Mouse (Mus musculus) midbrain, embryonic 13.5 days (tissue): Measurements from ENCODE around the gene Mylk. TPM values are rescaled to one million over a fixed set of nuclear protein-coding genes. Genes with fewer than 3 reads are reported as not detected.

Experiments
- ATAC-seq: fragments of 200-750 bp; cut with Nextera tagmentation; 2 replicates; pipeline ENCODE4 v1.8.0; 2017; ENCODE audit warnings: mild to moderate bottlenecking, moderate TSS enrichment, moderate library complexity
- H3K27ac ChIP-seq: fragments of 300-500 bp; sonication (generic); 2 replicates; pipeline ENCODE4 v1.5.1; 2015; ENCODE audit warnings: inconsistent platforms, mild to moderate bottlenecking, moderate library complexity
- H3K27me3 ChIP-seq: fragments of 300-500 bp; sonication (generic); 2 replicates; pipeline ENCODE4 v1.6.1; 2015; ENCODE audit warnings: mild to moderate bottlenecking, inconsistent platforms
- H3K36me3 ChIP-seq: fragments of 300-500 bp; sonication (generic); 2 replicates; pipeline ENCODE4 v1.6.1; 2015; ENCODE audit warnings: mild to moderate bottlenecking, inconsistent platforms
- H3K4me1 ChIP-seq: fragments of 300-500 bp; sonication (generic); replicated peaks from 2 replicates; pipeline ENCODE4 v1.6.1; 2015; ENCODE audit warnings: inconsistent platforms
- H3K4me2 ChIP-seq: fragments of 300-500 bp; sonication (generic); replicated peaks from 2 replicates; pipeline ENCODE4 v1.6.1; 2015; ENCODE audit warnings: moderate library complexity, mild to moderate bottlenecking, inconsistent platforms
- H3K4me3 ChIP-seq: fragments of 300-500 bp; sonication (generic); replicated peaks from 2 replicates; pipeline ENCODE4 v1.5.1; 2015; ENCODE audit warnings: mild to moderate bottlenecking, inconsistent platforms
- H3K9ac ChIP-seq: fragments of 300-500 bp; sonication (generic); replicated peaks from 2 replicates; pipeline ENCODE4 v1.6.1; 2015; ENCODE audit warnings: mild to moderate bottlenecking, inconsistent platforms
- H3K9me3 ChIP-seq: fragments of 300-500 bp; sonication (generic); 2 replicates; pipeline ENCODE4 v1.6.1; 2016; ENCODE audit warnings: mild to moderate bottlenecking, inconsistent platforms
- WGBS: fragments of 180-500 bp; shearing (Covaris S2); methylation state at CpG from one replicate; pipeline ENCODE4 v1.1.7; 2015; 5-methylcytosine and 5-hydroxymethylcytosine counted together
- polyA plus RNA-seq: library from polyadenylated mRNA; unstranded; fragments of >200 nt; fragmentation: Nextera tagmentation; extraction: Ambion mirVana; gene quantifications from 2 replicates; pipeline ENCODE4 v1.2.1, GENCODE M21; 2015

Gene Mylk
- polyA plus RNA-seq, 1 experiment from 2014 or later, result 3.7 TPM

GRCm38 (mm10) chr16:34999016-34999415 lies 254.0 kb downstream of the Mylk start:
- ATAC-seq, result no peak
- H3K27me3 ChIP-seq, result peaks cover 3% of the 10 kb centered on the region; the same call in 1 of the 2 replicates
- no peak overlapping the region for H3K9ac ChIP-seq
- peaks cover 10% of the 10 kb centered on the region for H3K4me1 ChIP-seq
- no peak overlapping the region for H3K4me3 ChIP-seq
- no peak overlapping the region for H3K27ac ChIP-seq
- H3K36me3 ChIP-seq, result no peaks in the 10 kb centered on the region
- no peaks in the 10 kb centered on the region for H3K9me3 ChIP-seq
- H3K4me2 ChIP-seq, result no peak overlapping the region
- 70% methylated on average over 3 of the region's 3 CpGs for WGBS

- Histone ChIP-seq H3K4me3 (no peak overlapping the region), H3K9me3 (no peaks in the 10 kb centered on the region), H3K36me3 (no peaks in the 10 kb centered on the region), H3K4me2 (no peak overlapping the region), H3K27me3 (peaks cover 3% of the 10 kb centered on the region; the same call in 1 of the 2 replicates), H3K4me1 (peaks cover 10% of the 10 kb centered on the region), H3K27ac (no peak overlapping the region), H3K9ac (no peak overlapping the region)
- no peak for ATAC-seq
- WGBS, result 52% methylated on average over 11 of the region's 11 CpGs
Measured at GRCm38 (mm10) chr16:34999986-35000385, 255.0 kb downstream of the Mylk start.

GRCm38 (mm10) chr16:35000923-35001560 lies 256.0 kb downstream of the Mylk start:
- no peaks in the 10 kb centered on the region for H3K36me3 ChIP-seq
- H3K27ac ChIP-seq, result no peak overlapping the region
- peak overlapping the region; percentile 38 for H3K4me2 ChIP-seq
- 0 out of 2 replicates have a peak overlapping the region, but pooled peaks have one; percentile 13 for H3K4me3 ChIP-seq
- WGBS, result 6% methylated on average over 10 of the region's 10 CpGs
- H3K9ac ChIP-seq, result no peak overlapping the region; the same call in 1 of the 2 replicates
- no peaks in the 10 kb centered on the region for H3K9me3 ChIP-seq
- peaks cover 10% of the 10 kb centered on the region for H3K4me1 ChIP-seq
- peaks cover 3% of the 10 kb centered on the region; the same call in 1 of the 2 replicates for H3K27me3 ChIP-seq
- ATAC-seq, result no peak

- Histone ChIP-seq H3K4me3 (no peak overlapping the region), H3K36me3 (no peaks in the 10 kb centered on the region), H3K27ac (no peak overlapping the region), H3K4me1 (peaks cover 10% of the 10 kb centered on the region), H3K9me3 (no peaks in the 10 kb centered on the region), H3K9ac (no peak overlapping the region), H3K27me3 (peaks cover 3% of the 10 kb centered on the region; the same call in 1 of the 2 replicates), H3K4me2 (no peak overlapping the region)
- 76% methylated on average over 5 of the region's 5 CpGs for WGBS
- no peak for ATAC-seq
Measured at GRCm38 (mm10) chr16:35004356-35004755, 259.3 kb downstream of the Mylk start.

GRCm38 (mm10) chr16:35004756-35005155 lies 259.7 kb downstream of the Mylk start:
- Histone ChIP-seq H3K4me2 (no peak overlapping the region), H3K4me3 (no peak overlapping the region), H3K9ac (no peak overlapping the region), H3K36me3 (no peaks in the 10 kb centered on the region), H3K27me3 (peaks cover 3% of the 10 kb centered on the region; the same call in 1 of the 2 replicates), H3K27ac (no peak overlapping the region), H3K9me3 (no peaks in the 10 kb centered on the region), H3K4me1 (peaks cover 10% of the 10 kb centered on the region)
- no peak for ATAC-seq
- WGBS, result 81% methylated on average over 2 of the region's 2 CpGs

GRCm38 (mm10) chr16:35006251-35006650 lies 261.2 kb downstream of the Mylk start:
- no peak for ATAC-seq
- peaks cover 3% of the 10 kb centered on the region for H3K4me1 ChIP-seq
- no peaks in the 10 kb centered on the region for H3K36me3 ChIP-seq
- no peak overlapping the region for H3K4me3 ChIP-seq
- H3K4me2 ChIP-seq, result no peak overlapping the region
- no peaks in the 10 kb centered on the region for H3K27me3 ChIP-seq
- H3K27ac ChIP-seq, result no peak overlapping the region
- no peaks in the 10 kb centered on the region for H3K9me3 ChIP-seq
- H3K9ac ChIP-seq, result no peak overlapping the region
- WGBS, result 91% methylated on average over 5 of the region's 5 CpGs

- WGBS, result 65% methylated on average over 1 of the region's 1 CpGs
- no peak for ATAC-seq
- H3K27ac ChIP-seq, result no peak overlapping the region
- H3K36me3 ChIP-seq, result no peaks in the 10 kb centered on the region
- no peaks in the 10 kb centered on the region for H3K9me3 ChIP-seq
- H3K4me3 ChIP-seq, result no peak overlapping the region
- H3K9ac ChIP-seq, result no peak overlapping the region
- H3K4me2 ChIP-seq, result no peak overlapping the region
- H3K27me3 ChIP-seq, result no peaks in the 10 kb centered on the region
- no peaks in the 10 kb centered on the region for H3K4me1 ChIP-seq
Measured at GRCm38 (mm10) chr16:35007361-35007760, 262.4 kb downstream of the Mylk start.

- H3K4me3 ChIP-seq, result no peak overlapping the region
- no peaks in the 10 kb centered on the region for H3K36me3 ChIP-seq
- H3K4me1 ChIP-seq, result no peaks in the 10 kb centered on the region
- no peak overlapping the region for H3K27ac ChIP-seq
- no peaks in the 10 kb centered on the region for H3K27me3 ChIP-seq
- no peak for ATAC-seq
- H3K9ac ChIP-seq, result no peak overlapping the region
- no peak overlapping the region for H3K4me2 ChIP-seq
- no peaks in the 10 kb centered on the region for H3K9me3 ChIP-seq
Measured at GRCm38 (mm10) chr16:35008447-35008846, 263.4 kb downstream of the Mylk start.

GRCm38 (mm10) chr16:35013501-35013900 lies 268.5 kb downstream of the Mylk start:
- Histone ChIP-seq H3K9me3 (no peaks in the 10 kb centered on the region), H3K4me2 (no peak overlapping the region), H3K27me3 (peaks cover 22% of the 10 kb centered on the region; the same call in 1 of the 2 replicates), H3K4me1 (no peaks in the 10 kb centered on the region), H3K36me3 (no peaks in the 10 kb centered on the region), H3K9ac (no peak overlapping the region), H3K27ac (no peak overlapping the region), H3K4me3 (no peak overlapping the region)
- 88% methylated on average over 2 of the region's 2 CpGs for WGBS
- no peak for ATAC-seq

- Histone ChIP-seq H3K4me3 (no peak overlapping the region), H3K4me1 (no peaks in the 10 kb centered on the region), H3K9ac (no peak overlapping the region), H3K27me3 (peaks cover 44% of the 10 kb centered on the region), H3K4me2 (no peak overlapping the region), H3K36me3 (no peaks in the 10 kb centered on the region), H3K27ac (no peak overlapping the region), H3K9me3 (no peaks in the 10 kb centered on the region)
- WGBS, result 66% methylated on average over 3 of the region's 3 CpGs
- ATAC-seq, result no peak
Measured at GRCm38 (mm10) chr16:35016491-35016890, 271.5 kb downstream of the Mylk start.

GRCm38 (mm10) chr16:35018470-35018974 lies 273.5 kb downstream of the Mylk start:
- Histone ChIP-seq H3K4me3 (no peak overlapping the region), H3K9ac (no peak overlapping the region), H3K4me1 (peaks cover 7% of the 10 kb centered on the region; the same call in 1 of the 2 replicates), H3K36me3 (no peaks in the 10 kb centered on the region), H3K9me3 (no peaks in the 10 kb centered on the region), H3K27ac (no peak overlapping the region), H3K27me3 (peaks cover 44% of the 10 kb centered on the region), H3K4me2 (no peak overlapping the region)
- no peak for ATAC-seq
- WGBS, result 87% methylated on average over 1 of the region's 1 CpGs

- H3K9me3 ChIP-seq, result no peaks in the 10 kb centered on the region
- peaks cover 31% of the 10 kb centered on the region for H3K27me3 ChIP-seq
- H3K27ac ChIP-seq, result peak overlapping the region; percentile 85
- H3K9ac ChIP-seq, result no peak overlapping the region
- 52% methylated on average over 5 of the region's 5 CpGs for WGBS
- peaks cover 11% of the 10 kb centered on the region; the same call in 1 of the 2 replicates for H3K4me1 ChIP-seq
- no peak for ATAC-seq
- H3K36me3 ChIP-seq, result peaks cover 4% of the 10 kb centered on the region
- peak overlapping the region; percentile 71 for H3K4me2 ChIP-seq
- peak overlapping the region; percentile 89 for H3K4me3 ChIP-seq
Measured at GRCm38 (mm10) chr16:35021903-35022241, 276.9 kb downstream of the Mylk start.
